Mouse (Mus musculus) gonadal fat pad, adult 2 months (tissue): ENCODE data around the gene Olfr686. TPM values are rescaled to one million over a fixed set of nuclear protein-coding genes. Genes with fewer than 3 reads are reported as not detected.

ENCODE experiments used
- DNase-seq: peaks from one replicate; pipeline ENCODE4 v3.0.0-alpha.2; 2012; ENCODE audit warnings: low read depth
- polyA plus RNA-seq: library from polyadenylated mRNA; depleted of rRNA; stranded (reverse); fragments of >200 nt; gene quantifications from 2 replicates; pipeline ENCODE4 v1.2.3, GENCODE M21; 2012; rRNA removed

Gene Olfr686
- polyA plus RNA-seq, result not detected in 2 replicates

- DNase-seq, result no peak
Measured at GRCm38 (mm10) chr7:105207385-105207784, at the start of gene Olfr686. Olfr686 (minus strand) TSS chr7:105207485.

GRCm38 (mm10) chr7:105256656-105257055, 49.4 kb upstream of the Olfr686 start:
- DNase-seq, result no peak

GRCm38 (mm10) chr7:105248197-105248596, 40.9 kb upstream of the Olfr686 start:
- no peak for DNase-seq

- no peak for DNase-seq
Measured at GRCm38 (mm10) chr7:105247671-105248070, 40.4 kb upstream of the Olfr686 start.

GRCm38 (mm10) chr7:105229386-105229785, 22.1 kb upstream of the Olfr686 start:
- no peak for DNase-seq

GRCm38 (mm10) chr7:105228138-105228537, 20.9 kb upstream of the Olfr686 start:
- DNase-seq, result no peak

GRCm38 (mm10) chr7:105226703-105227102, 19.4 kb upstream of the Olfr686 start:
- DNase-seq, result no peak

- no peak for DNase-seq
Measured at GRCm38 (mm10) chr7:105226072-105226471, 18.8 kb upstream of the Olfr686 start.

GRCm38 (mm10) chr7:105218281-105218680, 11.0 kb upstream of the Olfr686 start:
- no peak for DNase-seq

GRCm38 (mm10) chr7:105214761-105215160, 7.5 kb upstream of the Olfr686 start:
- DNase-seq, result no peak

- DNase-seq, result no peak
Measured at GRCm38 (mm10) chr7:105185912-105186311, 21.4 kb downstream of the Olfr686 start, which contains the start of gene Olfr685. Olfr685 (minus strand) TSS chr7:105186012.

- no peak for DNase-seq
Measured at GRCm38 (mm10) chr7:105170773-105171172, 36.5 kb downstream of the Olfr686 start.

GRCm38 (mm10) chr7:105163553-105163952, 43.7 kb downstream of the Olfr686 start, which contains the start of gene Olfr684:
Olfr684 (minus strand) TSS chr7:105163653.
- DNase-seq, result no peak

Other genes starting within 250 kb of the Olfr686 start
- gene Olfr670, start 244.9 kb downstream of the Olfr686 start, polyA plus RNA-seq, result not detected in 2 replicates
- gene Olfr671, start 228.4 kb downstream of the Olfr686 start, polyA plus RNA-seq, result not detected in 2 replicates
- not detected in 2 replicates for gene Olfr672, start 205.5 kb downstream of the Olfr686 start, polyA plus RNA-seq
- gene Olfr675, start 179.0 kb downstream of the Olfr686 start, polyA plus RNA-seq, result not detected in 2 replicates
- not detected in 2 replicates for gene Olfr676, start 174.8 kb downstream of the Olfr686 start, polyA plus RNA-seq
- gene Olfr677, start 156.1 kb downstream of the Olfr686 start, polyA plus RNA-seq, result not detected in 2 replicates
- gene Olfr678, start 143.0 kb downstream of the Olfr686 start, polyA plus RNA-seq, result not detected in 2 replicates
- gene Olfr679, start 126.3 kb downstream of the Olfr686 start, polyA plus RNA-seq, result not detected in 2 replicates
- gene Olfr680-ps1, start 114.7 kb downstream of the Olfr686 start, polyA plus RNA-seq, result not detected in 2 replicates
- not detected in 2 replicates for gene Olfr681, start 90.6 kb downstream of the Olfr686 start, polyA plus RNA-seq
- not detected in 2 replicates for gene Olfr683, start 60.5 kb downstream of the Olfr686 start, polyA plus RNA-seq
- not detected in 2 replicates for gene Olfr684, start 43.8 kb downstream of the Olfr686 start, polyA plus RNA-seq
- gene Olfr685, start 21.5 kb downstream of the Olfr686 start, polyA plus RNA-seq, result not detected in 2 replicates
- gene Olfr688, start 80.6 kb upstream of the Olfr686 start, polyA plus RNA-seq, result not detected in 2 replicates
- gene Olfr689, start 103.7 kb upstream of the Olfr686 start, polyA plus RNA-seq, result not detected in 2 replicates
- gene Olfr690, start 126.6 kb upstream of the Olfr686 start, polyA plus RNA-seq, result not detected in 2 replicates
- gene Olfr691, start 134.8 kb upstream of the Olfr686 start, polyA plus RNA-seq, result not detected in 2 replicates
- not detected in 2 replicates for gene Olfr692, start 160.7 kb upstream of the Olfr686 start, polyA plus RNA-seq
- gene Gm5901, start 167.6 kb upstream of the Olfr686 start, polyA plus RNA-seq, result 1.2 and 1.3 TPM in 2 replicates
- 49.3 and 50.2 TPM in 2 replicates for gene Fam160a2, start 192.6 kb upstream of the Olfr686 start, polyA plus RNA-seq
- gene Cnga4, start 197.1 kb upstream of the Olfr686 start, polyA plus RNA-seq, result 0.55 and 0.91 TPM in 2 replicates
- 0.42 and 1.2 TPM in 2 replicates for gene Cckbr, start 218.2 kb upstream of the Olfr686 start, polyA plus RNA-seq